Mouse (Mus musculus) forebrain, embryonic 14.5 days (tissue): ENCODE measurements around the gene Lancl1. TPM values are rescaled to one million over a fixed set of nuclear protein-coding genes. Genes with fewer than 3 reads are reported as not detected.

Source experiments
- ATAC-seq: fragments of 200-750 bp; cut with Nextera tagmentation; 2 replicates; pipeline ENCODE4 v1.8.0; 2017; ENCODE audit warnings: mild to moderate bottlenecking, moderate library complexity
- DNase-seq: peaks from one replicate; pipeline ENCODE4 v3.0.0-alpha.2; 2015; ENCODE audit warnings: low spot score
- H3K27ac ChIP-seq: fragments of 300-500 bp; sonication (generic); 2 replicates; pipeline ENCODE4 v1.5.1; 2014; ENCODE audit warnings: low read depth, mild to moderate bottlenecking, control low read depth, low read length, moderate library complexity
- H3K27me3 ChIP-seq: fragments of 300-500 bp; sonication (generic); replicated peaks from 2 replicates; pipeline ENCODE4 v1.6.1; 2014; ENCODE audit warnings: low read length, control low read depth, mixed read lengths; ENCODE audit not compliant: control insufficient read depth, insufficient read depth
- H3K36me3 ChIP-seq: fragments of 300-500 bp; sonication (generic); 2 replicates; pipeline ENCODE4 v1.6.1; 2014; ENCODE audit warnings: low read length, control low read depth; ENCODE audit not compliant: control insufficient read depth, insufficient read depth
- H3K4me1 ChIP-seq: fragments of 300-500 bp; sonication (generic); 2 replicates; pipeline ENCODE4 v1.6.1; 2014; ENCODE audit warnings: antibody characterized with exemption, low read length, control low read depth; ENCODE audit not compliant: control insufficient read depth, insufficient read depth
- H3K4me2 ChIP-seq: fragments of 300-500 bp; sonication (generic); 2 replicates; pipeline ENCODE4 v1.6.1; 2014; ENCODE audit warnings: mild to moderate bottlenecking, control low read depth, low read length
- H3K4me3 ChIP-seq: fragments of 300-500 bp; sonication (generic); 2 replicates; pipeline ENCODE4 v1.5.1; 2014; ENCODE audit warnings: low read depth, low read length, control low read depth
- H3K9ac ChIP-seq: fragments of 300-500 bp; sonication (generic); 2 replicates; pipeline ENCODE4 v1.6.1; 2014; ENCODE audit warnings: mild to moderate bottlenecking, low read length, control low read depth, moderate library complexity
- H3K9me3 ChIP-seq: fragments of 300-500 bp; sonication (generic); replicated peaks from 2 replicates; pipeline ENCODE4 v1.6.1; 2016; ENCODE audit warnings: low read length, control low read depth, mixed read lengths; ENCODE audit not compliant: control insufficient read depth
- WGBS: fragments of 180-500 bp; shearing (Covaris S2); extraction: QIAGEN DNeasy Blood & Tissue Kit; methylation state at CpG from one replicate; pipeline ENCODE4 v1.1.7; 2014; 5-methylcytosine and 5-hydroxymethylcytosine counted together
- polyA plus RNA-seq: library from polyadenylated mRNA; unstranded; fragments of >200 nt; fragmentation: Nextera tagmentation; extraction: Ambion mirVana; gene quantifications from 2 replicates; pipeline ENCODE4 v1.2.1, GENCODE M21; 2014

Lancl1 gene
- polyA plus RNA-seq, 1 experiment from 2014 or later: 197 TPM

DNA sequence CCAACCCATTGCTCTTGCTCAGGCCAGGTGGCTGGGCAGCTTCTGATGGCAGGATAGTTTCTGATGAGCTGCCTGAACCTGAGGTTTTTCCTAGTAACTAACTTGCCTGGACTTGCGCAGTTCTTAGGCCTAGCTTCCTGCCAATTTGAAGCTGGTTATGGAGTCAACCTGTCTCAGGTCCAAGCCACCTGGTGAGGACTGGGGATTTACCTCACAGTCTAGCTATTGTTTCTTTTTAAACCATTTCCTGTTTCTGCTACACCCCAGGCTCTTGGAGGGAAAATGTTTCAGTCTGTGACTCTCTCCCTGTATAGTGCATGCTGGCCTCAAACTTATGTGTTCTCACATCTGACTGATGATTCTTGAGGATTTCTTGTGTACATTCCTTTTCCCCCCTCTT lies 58.5 kb downstream of the Lancl1 start:
- 89% methylated on average over 1 of the region's 1 CpGs for WGBS
- no peaks in the 10 kb centered on the region for H3K27me3 ChIP-seq
- H3K4me2 ChIP-seq: no peak overlapping the region
- H3K4me3 ChIP-seq: no peak overlapping the region
- no peaks in the 10 kb centered on the region for H3K36me3 ChIP-seq
- H3K9me3 ChIP-seq: no peaks in the 10 kb centered on the region
- ATAC-seq: no peak
- H3K4me1 ChIP-seq: no peaks in the 10 kb centered on the region
- no peak for DNase-seq
- H3K27ac ChIP-seq: no peak overlapping the region
- no peak overlapping the region for H3K9ac ChIP-seq

DNA sequence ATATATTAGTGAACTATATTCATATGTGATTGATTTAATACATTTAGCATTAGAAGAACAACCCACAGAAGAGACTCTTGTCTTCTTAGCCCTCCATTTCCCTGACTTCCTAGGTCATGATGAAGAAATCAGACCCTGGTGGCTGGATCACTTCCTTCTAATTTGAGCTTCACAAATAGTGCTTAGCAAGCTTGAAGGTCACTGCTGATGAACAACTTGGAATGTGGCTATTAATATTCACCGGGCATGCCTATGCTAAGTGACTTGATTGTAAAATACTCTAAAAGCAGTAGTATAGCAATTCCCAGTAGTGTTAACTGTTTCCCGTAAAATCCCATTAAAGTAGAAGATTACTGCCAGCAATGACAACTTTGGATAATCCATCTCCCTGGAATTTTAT lies 63.2 kb downstream of the Lancl1 start:
- WGBS: 91% methylated on average over 2 of the region's 2 CpGs
- no peak overlapping the region for H3K27ac ChIP-seq
- no peaks in the 10 kb centered on the region for H3K9me3 ChIP-seq
- no peaks in the 10 kb centered on the region for H3K27me3 ChIP-seq
- no peak overlapping the region for H3K9ac ChIP-seq
- no peaks in the 10 kb centered on the region for H3K4me1 ChIP-seq
- DNase-seq: no peak
- no peak overlapping the region for H3K4me3 ChIP-seq
- H3K36me3 ChIP-seq: no peaks in the 10 kb centered on the region
- ATAC-seq: no peak
- H3K4me2 ChIP-seq: no peak overlapping the region

DNA sequence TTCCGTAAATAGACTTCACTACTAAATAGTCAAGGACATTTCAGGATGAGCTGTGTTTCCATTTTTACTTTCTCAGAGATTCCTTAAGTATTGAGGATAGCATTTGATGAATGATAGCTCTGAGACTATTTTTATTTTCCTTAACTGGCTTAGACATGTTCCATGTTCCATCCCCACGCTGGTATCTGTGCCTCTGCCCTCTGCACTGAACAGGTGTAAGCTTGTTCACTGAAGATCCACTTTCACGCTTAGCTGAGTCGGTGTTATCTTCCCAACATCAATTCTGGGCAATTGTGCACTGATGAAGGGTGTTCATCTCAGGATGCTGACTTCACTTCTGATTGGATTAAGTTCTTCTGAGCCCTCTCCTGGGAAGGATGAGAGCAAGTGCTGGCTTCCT lies 73.8 kb downstream of the Lancl1 start:
- H3K4me2 ChIP-seq: no peak overlapping the region
- no peak overlapping the region for H3K27ac ChIP-seq
- DNase-seq: no peak
- no peak overlapping the region for H3K9ac ChIP-seq
- no peaks in the 10 kb centered on the region for H3K36me3 ChIP-seq
- H3K4me1 ChIP-seq: no peaks in the 10 kb centered on the region
- H3K4me3 ChIP-seq: no peak overlapping the region
- 91% methylated on average over 4 of the region's 4 CpGs for WGBS
- ATAC-seq: no peak
- H3K27me3 ChIP-seq: no peaks in the 10 kb centered on the region
- no peaks in the 10 kb centered on the region for H3K9me3 ChIP-seq

DNA sequence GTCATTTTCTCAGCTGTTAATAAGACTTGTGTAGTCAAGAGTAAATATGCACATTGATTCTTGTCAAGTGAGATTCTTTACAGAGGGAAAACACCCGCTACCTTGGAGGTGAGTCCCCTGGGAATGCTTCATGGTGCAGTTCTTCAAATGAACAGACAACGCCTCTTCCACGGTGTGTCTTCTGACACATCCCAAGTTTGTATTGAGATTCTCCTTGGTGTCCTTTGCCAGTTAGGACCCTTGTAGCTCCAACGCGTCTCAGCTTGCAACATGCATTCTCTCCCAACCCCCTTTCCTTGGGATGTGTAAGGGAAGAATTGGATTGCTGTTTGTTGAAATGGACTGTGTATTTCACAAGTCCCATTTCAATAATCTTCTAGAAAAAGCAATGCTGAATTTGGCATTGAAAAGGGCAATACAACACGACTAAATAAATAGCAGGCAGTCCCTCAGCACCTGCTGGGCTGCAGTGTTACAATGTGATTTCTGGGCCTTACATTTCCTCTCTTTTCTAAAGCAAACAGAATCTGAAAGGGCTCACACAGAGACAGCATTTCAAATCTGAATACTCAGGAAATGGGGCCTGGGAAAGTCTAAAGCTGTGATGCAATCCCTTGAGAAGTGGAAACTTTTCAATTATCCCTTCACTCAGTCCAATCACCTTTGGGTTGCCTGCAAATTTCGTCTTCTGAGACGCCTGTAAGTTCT lies 78.0 kb downstream of the Lancl1 start:
- Histone ChIP-seq H3K4me1 (no peaks in the 10 kb centered on the region), H3K36me3 (no peaks in the 10 kb centered on the region), H3K4me2 (no peak overlapping the region), H3K27ac (no peak overlapping the region), H3K9ac (no peak overlapping the region), H3K4me3 (no peak overlapping the region), H3K9me3 (0 out of 2 replicates have a peak, but pooled peaks cover 2% of the 10 kb centered on the region), H3K27me3 (no peaks in the 10 kb centered on the region)
- 39% methylated on average over 8 of the region's 8 CpGs for WGBS
- DNase-seq (peak; percentile 10), ATAC-seq (no peak)

DNA sequence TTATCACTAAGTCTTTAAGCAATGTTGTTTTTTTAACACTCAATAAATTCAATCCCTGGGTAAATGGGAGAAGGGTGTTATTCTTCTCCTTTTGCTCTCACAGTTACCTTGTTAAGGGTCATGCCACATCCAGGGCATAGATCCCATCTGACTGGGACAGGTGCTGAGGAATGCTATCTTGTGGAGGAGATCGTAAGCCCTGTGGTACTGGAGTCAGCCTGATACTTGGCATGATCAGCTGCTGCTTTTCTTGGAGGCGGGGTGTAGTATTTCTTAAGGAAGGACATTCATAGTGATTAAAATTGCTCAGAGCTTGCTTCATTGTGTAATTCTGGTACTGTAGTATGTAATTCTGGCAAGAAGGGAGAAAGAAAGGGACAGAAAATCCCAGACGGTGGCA lies 81.3 kb downstream of the Lancl1 start:
- DNase-seq (no peak), ATAC-seq (no peak)
- Histone ChIP-seq H3K4me3 (no peak overlapping the region), H3K36me3 (no peaks in the 10 kb centered on the region), H3K9ac (no peak overlapping the region), H3K4me1 (no peaks in the 10 kb centered on the region), H3K27me3 (no peaks in the 10 kb centered on the region), H3K4me2 (no peak overlapping the region), H3K27ac (no peak overlapping the region), H3K9me3 (0 out of 2 replicates have a peak, but pooled peaks cover 2% of the 10 kb centered on the region)
- WGBS: 91% methylated on average over 3 of the region's 3 CpGs

DNA sequence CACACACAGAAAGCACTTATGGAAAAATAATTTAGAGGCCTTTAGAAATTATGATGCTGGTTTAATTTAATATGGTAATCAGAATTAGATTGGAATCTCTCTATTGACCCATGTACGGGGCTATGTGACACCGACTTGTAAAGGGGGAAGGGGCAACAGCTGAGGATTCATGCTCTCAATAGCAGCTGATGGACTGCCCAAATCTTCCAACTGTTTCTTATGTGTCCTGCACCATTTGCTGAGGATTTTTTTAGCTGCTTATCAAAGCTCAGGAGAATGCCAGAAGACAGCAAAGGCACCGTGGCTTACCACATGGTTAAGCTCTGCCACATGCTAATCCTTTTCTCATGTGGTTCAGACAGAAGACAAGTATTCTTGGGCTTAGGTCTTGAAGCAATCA lies 87.6 kb downstream of the Lancl1 start:
- Histone ChIP-seq H3K27ac (no peak overlapping the region), H3K27me3 (no peaks in the 10 kb centered on the region), H3K36me3 (no peaks in the 10 kb centered on the region), H3K4me2 (no peak overlapping the region), H3K4me3 (no peak overlapping the region), H3K4me1 (no peaks in the 10 kb centered on the region), H3K9me3 (no peaks in the 10 kb centered on the region), H3K9ac (no peak overlapping the region)
- 88% methylated on average over 3 of the region's 3 CpGs for WGBS
- no peak for ATAC-seq
- no peak for DNase-seq

Other genes starting within 250 kb of the Lancl1 start
- 8.5 and 10.9 TPM in 2 replicates for gene Kansl1l, start 221.3 kb downstream of the Lancl1 start, polyA plus RNA-seq
- 34.7 and 36.2 TPM in 2 replicates for gene Acadl, start 175.6 kb downstream of the Lancl1 start, polyA plus RNA-seq
- gene Myl1, start 93.5 kb downstream of the Lancl1 start, polyA plus RNA-seq: 0.34 TPM in 1 of 2 replicates, not detected in the other
- gene Cps1, start 84.2 kb upstream of the Lancl1 start, polyA plus RNA-seq: 0.22 and 0.29 TPM in 2 replicates